Mouse (Mus musculus) Muller cell, postnatal 12 days (primary cell): ENCODE data around the gene Sema5a.
A peak's percentile ranks its signal among the peaks of the same experiment; 100 is the strongest.

Experiments used
- DNase-seq: peaks from one replicate; pipeline ENCODE4 v3.0.0-alpha.2; 2015; ENCODE audit errors: inconsistent ontology term

The Sema5a gene

GRCm38 (mm10) chr15:32437654-32438053 is 193.0 kb downstream of the Sema5a start:
- DNase-seq = peak; percentile 46

GRCm38 (mm10) chr15:32442745-32443144 is 198.1 kb downstream of the Sema5a start:
- DNase-seq = no peak

- DNase-seq = no peak
These were observed 203.1 kb downstream of the Sema5a start for GRCm38 (mm10) chr15:32447558-32448349.

- DNase-seq = peak; percentile 42
These were observed 214.4 kb downstream of the Sema5a start for GRCm38 (mm10) chr15:32459046-32459445.

GRCm38 (mm10) chr15:32460238-32460637 is 215.6 kb downstream of the Sema5a start:
- DNase-seq = no peak

- no peak for DNase-seq
These were observed 227.0 kb downstream of the Sema5a start for GRCm38 (mm10) chr15:32471480-32472050.

GRCm38 (mm10) chr15:32480747-32481146 is 236.1 kb downstream of the Sema5a start:
- DNase-seq = no peak

GRCm38 (mm10) chr15:32485064-32485964 is 240.7 kb downstream of the Sema5a start:
- no peak for DNase-seq

- DNase-seq = no peak
These were observed 243.4 kb downstream of the Sema5a start for GRCm38 (mm10) chr15:32487968-32488367.

- DNase-seq = no peak
These were observed 249.6 kb downstream of the Sema5a start for GRCm38 (mm10) chr15:32494219-32494618.

- DNase-seq = peak; percentile 24
These were observed 250.3 kb downstream of the Sema5a start for GRCm38 (mm10) chr15:32494899-32495298.

- DNase-seq = no peak
These were observed 252.3 kb downstream of the Sema5a start for GRCm38 (mm10) chr15:32496880-32497279.

- DNase-seq = peak; percentile 40
These were observed 261.3 kb downstream of the Sema5a start for GRCm38 (mm10) chr15:32505941-32506340.

GRCm38 (mm10) chr15:32508282-32508681 is 263.7 kb downstream of the Sema5a start:
- DNase-seq = no peak

GRCm38 (mm10) chr15:32514877-32515276 is 270.3 kb downstream of the Sema5a start:
- no peak for DNase-seq

GRCm38 (mm10) chr15:32517954-32518353 is 273.3 kb downstream of the Sema5a start:
- no peak for DNase-seq

- DNase-seq = peak; percentile 62
These were observed 287.9 kb downstream of the Sema5a start for GRCm38 (mm10) chr15:32532539-32532938.

- peak; percentile 71 for DNase-seq
These were observed 289.0 kb downstream of the Sema5a start for GRCm38 (mm10) chr15:32533541-32534080.

- DNase-seq = peak; percentile 54
These were observed 292.3 kb downstream of the Sema5a start for GRCm38 (mm10) chr15:32536755-32537503.

GRCm38 (mm10) chr15:32537504-32537792 is 292.8 kb downstream of the Sema5a start:
- DNase-seq = no peak

- DNase-seq = no peak
These were observed 293.5 kb downstream of the Sema5a start for GRCm38 (mm10) chr15:32538092-32538491.
